Mouse (Mus musculus): ENCODE measurements around the gene Col9a1.

- TF ChIP-seq CTCF (IDR thresholded peaks at IDR 0.05; ENCODE audit: extremely low read depth, insufficient read depth, insufficient read length, insufficient replicate concordance) (no peak), POLR2A (IDR thresholded peaks at IDR 0.05; ENCODE audit: low read depth, low read length) (no peak)
Measured at GRCm38 (mm10) chr1:24245700-24246375, 68.4 kb downstream of the Col9a1 start.

Data from spleen, adult 2 months (tissue).